Mouse (Mus musculus) hindbrain, embryonic 11.5 days (tissue): ENCODE measurements at regions not wholly inside any gene's neighbourhood (a gene's known extent, or its start where the extent isn't known, plus 50 kb on each side); places are given as distances from the start of the nearest gene placed in this dataset.
"Not testable (repeated sequence)": the region's sequence is repeated elsewhere in the genome, so short reads cannot be mapped to it uniquely, and the experiment has no call there.

Experiments
- ATAC-seq: fragments of 200-750 bp; cut with Nextera tagmentation; 2 replicates; pipeline ENCODE4 v1.8.0; 2017; ENCODE audit warnings: mild to moderate bottlenecking, moderate TSS enrichment, moderate library complexity; ENCODE audit not compliant: low FRiP score
- DNase-seq: peaks from one replicate; pipeline ENCODE4 v3.0.0-alpha.2; 2015; ENCODE audit warnings: low spot score
- H3K27ac ChIP-seq: fragments of 300-500 bp; sonication (generic); 2 replicates; pipeline ENCODE4 v1.5.1; 2014; ENCODE audit warnings: mild to moderate bottlenecking, low read depth, low read length
- H3K27me3 ChIP-seq: fragments of 300-500 bp; sonication (generic); 2 replicates; pipeline ENCODE4 v1.6.1; 2014; ENCODE audit warnings: mild to moderate bottlenecking, low read length, moderate library complexity, mixed read lengths; ENCODE audit not compliant: control insufficient read depth, insufficient read depth
- H3K36me3 ChIP-seq: fragments of 300-500 bp; sonication (generic); 2 replicates; pipeline ENCODE4 v1.6.1; 2014; ENCODE audit warnings: mild to moderate bottlenecking, low read length, moderate library complexity, mixed read lengths; ENCODE audit not compliant: control insufficient read depth, insufficient read depth
- H3K4me1 ChIP-seq: fragments of 300-500 bp; sonication (generic); replicated peaks from 2 replicates; pipeline ENCODE4 v1.6.1; 2014; ENCODE audit warnings: low read length, mixed read lengths; ENCODE audit not compliant: control insufficient read depth, insufficient read depth
- H3K4me2 ChIP-seq: fragments of 300-500 bp; sonication (generic); replicated peaks from 2 replicates; pipeline ENCODE4 v1.6.1; 2014; ENCODE audit warnings: mild to moderate bottlenecking, low read depth, low read length
- H3K4me3 ChIP-seq: fragments of 300-500 bp; sonication (generic); 2 replicates; pipeline ENCODE4 v1.5.1; 2014; ENCODE audit warnings: low read depth, low read length
- H3K9ac ChIP-seq: fragments of 300-500 bp; sonication (generic); 2 replicates; pipeline ENCODE4 v1.6.1; 2014; ENCODE audit warnings: low read depth, low read length
- H3K9me3 ChIP-seq: fragments of 300-500 bp; sonication (generic); 2 replicates; pipeline ENCODE4 v1.6.1; 2016; ENCODE audit warnings: low read length; ENCODE audit not compliant: control insufficient read depth
- WGBS: fragments of 180-500 bp; shearing (Covaris S2); extraction: QIAGEN DNeasy Blood & Tissue Kit; methylation state at CpG from one replicate; pipeline ENCODE4 v1.1.7; 2014; 5-methylcytosine and 5-hydroxymethylcytosine counted together

DNA sequence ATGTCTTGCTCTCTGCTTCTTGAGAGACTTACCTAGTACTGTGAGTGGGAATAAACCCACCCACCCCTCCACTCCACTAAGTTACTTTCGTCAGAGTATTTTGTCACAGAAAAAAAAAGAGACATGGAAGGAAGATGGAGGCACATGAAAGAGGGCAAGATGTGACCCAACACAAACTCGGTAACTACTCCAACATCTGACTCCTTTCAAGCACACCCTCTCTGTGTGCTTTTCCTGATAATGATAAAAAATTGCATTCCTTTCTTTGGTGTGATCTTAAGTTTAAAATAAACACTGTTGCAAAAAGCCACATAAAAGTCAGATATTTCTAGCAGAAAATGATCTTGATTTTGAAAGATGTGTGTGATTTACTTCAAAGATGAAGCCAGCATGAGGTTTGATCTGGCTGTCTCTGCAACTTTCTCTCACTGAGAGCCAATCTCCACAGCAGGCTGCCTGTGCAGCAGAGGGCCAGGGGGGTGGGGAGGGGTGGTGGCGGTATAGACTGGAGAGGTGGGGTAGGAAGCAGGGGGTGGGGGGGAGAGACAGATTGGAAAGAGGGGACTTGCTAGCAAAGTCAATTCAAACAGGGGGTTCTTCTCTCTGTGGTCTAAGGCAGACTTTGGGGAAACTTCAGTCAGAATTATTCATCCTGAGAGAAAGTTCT lies 153.2 kb downstream of the Tcp10c start:
- ATAC-seq, DNase-seq: not testable (repeated sequence)
- 58% methylated on average over 2 of the region's 3 CpGs for WGBS

DNA sequence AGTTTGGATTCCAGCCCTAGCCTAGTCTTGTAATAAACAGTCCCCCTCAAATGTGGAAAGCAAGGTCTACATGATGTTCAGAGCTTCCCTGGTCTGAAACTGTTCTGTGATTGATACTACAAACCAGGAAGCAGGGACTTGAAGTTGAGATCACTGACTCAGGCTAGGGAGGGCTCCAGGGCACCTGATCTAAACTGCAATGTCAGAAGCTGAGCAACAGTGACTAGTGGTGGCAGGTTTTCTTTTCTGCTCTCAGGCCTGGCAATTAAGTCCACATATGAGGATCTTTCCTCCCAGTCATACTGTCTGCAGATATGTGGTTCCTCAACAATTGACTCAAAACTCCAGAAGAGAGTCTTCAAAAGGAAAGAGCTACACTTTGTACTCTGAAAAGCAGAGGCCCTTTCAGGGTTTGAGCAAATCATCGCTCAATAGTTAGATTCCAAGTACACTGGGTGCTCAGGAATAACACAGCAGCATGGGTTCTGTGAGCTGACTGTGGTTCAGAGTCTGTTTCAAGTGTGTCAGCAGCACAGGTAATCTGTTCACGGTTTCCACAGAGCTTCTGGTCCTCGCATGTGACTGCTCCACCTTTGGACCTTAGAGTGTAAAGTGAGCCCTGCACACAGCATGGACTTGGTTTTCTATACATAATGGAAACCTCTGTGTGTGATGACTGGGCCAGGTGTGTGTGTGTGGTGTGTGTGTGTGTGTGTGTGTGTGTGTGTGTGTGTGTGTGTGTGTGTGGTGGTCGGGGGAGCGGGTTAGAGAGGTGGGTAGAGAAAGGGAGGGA lies 165.2 kb downstream of the Tcp10c start:
- H3K36me3 ChIP-seq, H3K4me2 ChIP-seq, ATAC-seq, DNase-seq, H3K27me3 ChIP-seq, H3K9ac ChIP-seq, H3K27ac ChIP-seq, H3K9me3 ChIP-seq, H3K4me3 ChIP-seq, H3K4me1 ChIP-seq: not testable (repeated sequence)
- WGBS = 84% methylated on average over 3 of the region's 5 CpGs

More for the DNA sequence above, 153.2 kb downstream of the Tcp10c start:
- H3K9ac ChIP-seq, H3K4me2 ChIP-seq, H3K4me3 ChIP-seq, H3K36me3 ChIP-seq, H3K4me1 ChIP-seq, H3K9me3 ChIP-seq, H3K27me3 ChIP-seq, H3K27ac ChIP-seq: not testable (repeated sequence)

- H3K9me3 ChIP-seq, DNase-seq, H3K27me3 ChIP-seq, H3K4me2 ChIP-seq, ATAC-seq, H3K27ac ChIP-seq, H3K4me1 ChIP-seq, H3K4me3 ChIP-seq, H3K9ac ChIP-seq, H3K36me3 ChIP-seq: not testable (repeated sequence)
- WGBS = 79% methylated on average over 5 of the region's 5 CpGs
Measured at GRCm38 (mm10) chr17:13532579-13532978, 178.2 kb downstream of the Tcp10c start.

DNA sequence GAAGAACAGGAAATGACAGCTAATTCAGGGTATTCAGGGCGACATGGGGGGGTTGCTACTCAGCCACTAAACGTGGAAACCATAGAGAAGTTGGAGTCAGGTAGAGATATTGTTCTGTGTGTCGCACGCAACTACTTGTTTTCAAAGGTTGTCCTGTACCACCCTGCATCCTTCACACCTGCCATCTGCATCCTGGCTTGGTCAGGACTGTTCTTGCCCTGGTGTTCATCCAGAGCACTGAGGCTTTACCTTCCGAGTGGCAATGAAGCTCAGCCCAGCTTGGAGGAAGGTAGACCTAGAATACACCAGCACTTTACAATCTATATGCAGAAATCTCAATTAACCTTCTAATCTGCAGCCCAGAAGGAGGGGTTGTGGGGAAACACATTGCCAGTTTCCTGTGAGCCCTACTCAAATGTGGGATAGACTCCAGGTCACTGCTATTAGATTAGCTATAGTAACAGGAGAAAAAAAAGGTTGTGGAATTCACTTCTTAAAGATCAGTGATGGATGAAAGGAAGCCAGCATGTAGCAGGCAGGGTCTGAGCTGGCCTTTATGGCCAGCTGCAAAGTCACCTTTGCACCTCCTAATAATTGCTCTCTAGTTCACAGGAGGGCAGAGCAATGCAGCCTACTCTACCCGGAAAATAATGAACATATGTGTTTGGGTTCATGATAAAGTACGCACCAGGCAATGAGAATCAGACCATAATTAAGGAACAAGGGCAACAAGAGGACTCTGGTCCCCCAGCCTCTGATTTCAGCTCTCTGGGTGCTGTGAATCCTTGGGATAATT lies 186.3 kb downstream of the Tcp10c start:
- Histone ChIP-seq H3K4me2 (no peak overlapping the region), H3K9me3 (peaks cover 38% of the 10 kb centered on the region), H3K4me1 (no peaks in the 10 kb centered on the region), H3K27me3 (no peaks in the 10 kb centered on the region), H3K27ac (no peak overlapping the region), H3K9ac (no peak overlapping the region), H3K4me3 (no peak overlapping the region), H3K36me3 (no peaks in the 10 kb centered on the region)
- ATAC-seq (0 out of 2 replicates have a peak, but pooled peaks have one; percentile 10), DNase-seq (no peak)
- 81% methylated on average over 7 of the region's 7 CpGs for WGBS

DNA sequence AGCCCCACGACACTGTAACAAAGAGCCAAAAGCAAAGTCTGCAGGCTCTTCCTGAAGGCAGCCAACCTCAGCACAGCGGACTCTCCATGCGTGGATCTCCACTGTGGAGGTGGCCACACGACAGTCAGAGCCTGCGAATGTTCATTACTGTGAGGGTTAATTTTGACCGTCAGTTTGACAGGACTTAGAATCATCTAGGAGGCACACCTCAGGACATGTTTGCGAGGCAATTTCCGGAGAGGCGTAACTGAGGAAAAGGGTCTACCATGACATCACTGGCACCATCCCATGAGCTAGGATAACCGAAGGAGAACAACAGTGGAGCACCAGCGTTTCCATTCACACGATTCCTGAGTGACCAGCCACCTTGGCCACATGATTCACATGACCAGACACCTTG lies 186.9 kb downstream of the Tcp10c start:
- peaks cover 38% of the 10 kb centered on the region for H3K9me3 ChIP-seq
- H3K4me2 ChIP-seq = no peak overlapping the region
- no peaks in the 10 kb centered on the region for H3K4me1 ChIP-seq
- DNase-seq = no peak
- no peak overlapping the region for H3K9ac ChIP-seq
- H3K4me3 ChIP-seq = no peak overlapping the region
- no peak for ATAC-seq
- 68% methylated on average over 12 of the region's 12 CpGs for WGBS
- H3K27ac ChIP-seq = no peak overlapping the region
- H3K27me3 ChIP-seq = no peaks in the 10 kb centered on the region
- no peaks in the 10 kb centered on the region for H3K36me3 ChIP-seq

DNA sequence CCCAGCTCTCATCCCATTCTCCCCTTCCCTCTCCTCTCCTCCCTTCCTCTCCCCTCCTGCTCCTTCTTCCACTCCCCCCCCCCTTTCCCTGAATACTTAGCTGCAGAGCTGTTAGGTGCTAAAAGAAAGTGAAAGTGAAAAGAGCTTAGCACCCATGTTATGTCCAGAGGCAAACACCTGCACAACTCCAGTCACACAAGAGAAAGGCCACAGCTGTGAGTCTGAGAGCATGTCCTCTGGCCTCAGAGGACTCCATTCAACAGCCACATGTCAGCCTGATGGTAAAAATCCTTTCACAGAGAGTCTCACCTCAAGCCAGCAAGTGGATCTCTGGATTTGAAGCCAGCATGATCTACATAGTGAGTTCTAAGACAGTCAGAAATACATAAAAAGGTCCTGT lies 187.9 kb downstream of the Tcp10c start:
- Histone ChIP-seq H3K4me2 (no peak overlapping the region), H3K36me3 (no peaks in the 10 kb centered on the region), H3K4me1 (no peaks in the 10 kb centered on the region), H3K9me3 (peaks cover 45% of the 10 kb centered on the region), H3K27ac (no peak overlapping the region), H3K9ac (no peak overlapping the region), H3K4me3 (no peak overlapping the region), H3K27me3 (no peaks in the 10 kb centered on the region)
- ATAC-seq (no peak), DNase-seq (no peak)

- H3K27me3 ChIP-seq = no peaks in the 10 kb centered on the region
- no peak overlapping the region for H3K4me3 ChIP-seq
- no peak overlapping the region for H3K4me2 ChIP-seq
- no peak overlapping the region for H3K27ac ChIP-seq
- H3K9me3 ChIP-seq = peaks cover 49% of the 10 kb centered on the region
- no peak; the same call in 1 of the 2 replicates for ATAC-seq
- DNase-seq = no peak
- no peaks in the 10 kb centered on the region for H3K36me3 ChIP-seq
- no peak overlapping the region for H3K9ac ChIP-seq
- 87% methylated on average over 10 of the region's 10 CpGs for WGBS
- no peaks in the 10 kb centered on the region for H3K4me1 ChIP-seq
Measured at GRCm38 (mm10) chr17:13542856-13543255, 188.5 kb downstream of the Tcp10c start.

DNA sequence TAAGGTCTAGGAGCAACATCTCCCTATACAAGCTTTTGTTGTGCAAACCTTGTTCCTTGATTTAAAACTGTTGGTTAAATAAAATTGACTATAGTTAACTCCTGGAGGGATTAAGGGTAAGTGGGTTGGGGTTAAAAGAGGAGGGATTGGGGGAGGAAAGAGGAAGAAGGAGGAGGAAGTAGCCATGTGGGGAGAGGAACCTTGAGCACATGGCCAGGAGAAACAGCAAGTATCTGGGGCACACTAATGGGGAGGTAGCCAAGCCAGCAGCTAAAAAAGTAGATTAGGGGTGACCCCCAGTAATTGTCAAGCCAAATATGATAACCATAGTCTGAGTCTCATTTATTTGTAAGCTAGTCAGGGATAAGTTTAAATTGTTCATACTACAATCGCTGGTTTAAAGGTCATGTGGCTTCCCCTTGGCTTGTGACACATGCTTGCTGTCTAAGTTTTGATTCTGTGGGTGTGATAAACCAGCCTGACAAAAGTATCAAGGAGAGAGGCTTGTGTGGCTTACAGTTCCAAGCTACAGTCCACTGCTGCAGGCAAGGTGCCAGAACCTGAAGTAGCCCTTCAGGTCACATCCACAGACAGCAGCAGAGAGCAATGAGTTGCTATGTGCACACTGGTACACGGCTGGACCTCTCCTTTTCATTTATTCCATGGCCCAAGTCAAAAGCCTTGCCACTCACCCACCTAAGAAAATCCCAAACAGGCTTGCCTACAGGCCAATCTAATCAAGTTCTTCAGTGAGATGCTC lies 189.8 kb downstream of the Tcp10c start:
- no peak overlapping the region for H3K27ac ChIP-seq
- WGBS = 69% methylated on average over 2 of the region's 2 CpGs
- no peaks in the 10 kb centered on the region for H3K36me3 ChIP-seq

More for the DNA sequence above, 189.8 kb downstream of the Tcp10c start:
- no peak overlapping the region for H3K4me2 ChIP-seq
- no peaks in the 10 kb centered on the region for H3K4me1 ChIP-seq
- ATAC-seq (no peak), DNase-seq (no peak)
- H3K9ac ChIP-seq = no peak overlapping the region
- peaks cover 61% of the 10 kb centered on the region for H3K9me3 ChIP-seq
- no peak overlapping the region for H3K4me3 ChIP-seq
- no peaks in the 10 kb centered on the region for H3K27me3 ChIP-seq
